Mouse (Mus musculus): ENCODE results near the gene Scn4a.
"Not testable (repeated sequence)": the region's sequence is repeated elsewhere in the genome, so short reads cannot be mapped to it uniquely, and the experiment has no call there.

The Scn4a gene

GRCm38 (mm10) chr11:106353188-106353587 lies at the start of gene Scn4a:
Gene Scn4a (minus strand): TSS chr11:106353288.
- no peak for DNase-seq (ENCODE audit: low spot score)

GRCm38 (mm10) chr11:106398481-106398880 lies 45.4 kb upstream of the Scn4a start:
- DNase-seq (ENCODE audit: low spot score), result no peak

- DNase-seq (ENCODE audit: low spot score), result no peak
Measured at GRCm38 (mm10) chr11:106397656-106398055, 44.6 kb upstream of the Scn4a start.

GRCm38 (mm10) chr11:106394055-106394454 lies 41.0 kb upstream of the Scn4a start:
- DNase-seq (ENCODE audit: low spot score), result not testable (repeated sequence)

- DNase-seq (ENCODE audit: low spot score), result no peak
Measured at GRCm38 (mm10) chr11:106393331-106393616, 40.2 kb upstream of the Scn4a start.

GRCm38 (mm10) chr11:106392597-106393330 lies 39.7 kb upstream of the Scn4a start:
- no peak for DNase-seq (ENCODE audit: low spot score)

- no peak for DNase-seq (ENCODE audit: low spot score)
Measured at GRCm38 (mm10) chr11:106391546-106392188, 38.6 kb upstream of the Scn4a start.

- DNase-seq (ENCODE audit: low spot score), result no peak
Measured at GRCm38 (mm10) chr11:106390757-106391156, 37.7 kb upstream of the Scn4a start.

- DNase-seq (ENCODE audit: low spot score), result no peak
Measured at GRCm38 (mm10) chr11:106389611-106390010, 36.5 kb upstream of the Scn4a start.

GRCm38 (mm10) chr11:106387791-106388216 lies 34.7 kb upstream of the Scn4a start, which contains the start of gene Icam2:
Gene Icam2 (minus strand): TSS chr11:106388075.
- no peak for DNase-seq (ENCODE audit: low spot score)

GRCm38 (mm10) chr11:106387020-106387419 lies 33.9 kb upstream of the Scn4a start:
- DNase-seq (ENCODE audit: low spot score), result no peak

- no peak for DNase-seq (ENCODE audit: low spot score)
Measured at GRCm38 (mm10) chr11:106386409-106386808, 33.3 kb upstream of the Scn4a start.

GRCm38 (mm10) chr11:106383051-106383790 lies 30.1 kb upstream of the Scn4a start:
- DNase-seq (ENCODE audit: low spot score), result no peak

- no peak for DNase-seq (ENCODE audit: low spot score)
Measured at GRCm38 (mm10) chr11:106382424-106382823, 29.3 kb upstream of the Scn4a start.

- no peak for DNase-seq (ENCODE audit: low spot score)
Measured at GRCm38 (mm10) chr11:106381883-106382282, 28.8 kb upstream of the Scn4a start.

- no peak for DNase-seq (ENCODE audit: low spot score)
Measured at GRCm38 (mm10) chr11:106381011-106381410, 27.9 kb upstream of the Scn4a start.

- DNase-seq (ENCODE audit: low spot score), result no peak
Measured at GRCm38 (mm10) chr11:106374979-106375378, 21.9 kb upstream of the Scn4a start.

GRCm38 (mm10) chr11:106374559-106374958 lies 21.5 kb upstream of the Scn4a start:
- no peak for DNase-seq (ENCODE audit: low spot score)

- no peak for DNase-seq (ENCODE audit: low spot score)
Measured at GRCm38 (mm10) chr11:106373998-106374397, 20.9 kb upstream of the Scn4a start.

GRCm38 (mm10) chr11:106366316-106366715 lies 13.2 kb upstream of the Scn4a start:
- peak; percentile 65 for DNase-seq (ENCODE audit: low spot score)

- no peak for DNase-seq (ENCODE audit: low spot score)
Measured at GRCm38 (mm10) chr11:106365366-106365765, 12.3 kb upstream of the Scn4a start, which contains the start of gene Prr29. Gene Prr29 (plus strand): TSS chr11:106365472.

GRCm38 (mm10) chr11:106364712-106365111 lies 11.6 kb upstream of the Scn4a start:
- DNase-seq (ENCODE audit: low spot score), result no peak

- DNase-seq (ENCODE audit: low spot score), result no peak
Measured at GRCm38 (mm10) chr11:106359350-106359749, 6.3 kb upstream of the Scn4a start.

Measured in testis, postnatal 14 days (tissue).